Mouse (Mus musculus) myocyte (in vitro differentiated cells): Measurements from ENCODE around the gene Fam43a.

Experiments used
- POLR2A ChIP-seq: IDR thresholded peaks from one replicate; pipeline ENCODE4 v1.6.1; 2011; ENCODE audit warnings: low read depth, mild to moderate bottlenecking, control low read depth, moderate library complexity; ENCODE audit not compliant: insufficient read length
- TCF12 ChIP-seq: IDR thresholded peaks from one replicate; pipeline ENCODE4 v1.6.1; 2011; ENCODE audit warnings: mild to moderate bottlenecking, control low read depth; ENCODE audit not compliant: poor library complexity, insufficient read depth, severe bottlenecking

DNA sequence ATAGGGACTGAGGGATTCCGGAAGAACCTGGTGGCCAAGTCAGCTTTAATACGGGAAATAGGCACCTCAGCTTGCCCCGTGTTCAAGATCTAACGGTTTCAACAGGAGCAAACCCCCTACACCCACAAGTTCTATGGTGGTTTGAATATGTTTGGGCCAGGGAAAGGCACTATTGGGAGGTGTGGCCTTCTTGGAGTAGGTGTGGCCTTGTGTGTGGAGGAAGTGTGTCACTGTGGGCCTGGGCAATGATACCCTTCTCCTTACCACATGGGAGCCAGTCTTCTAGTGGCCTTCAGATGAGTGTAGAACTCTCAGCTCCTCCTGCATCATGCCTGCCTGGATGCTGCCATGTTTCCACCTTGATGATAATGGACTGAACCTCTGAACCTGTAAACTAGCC lies 45.5 kb downstream of the Fam43a start:
- TF ChIP-seq TCF12 (no peak), POLR2A (no peak)
